Comparison of ENCODE assay signal across 8 mouse cellular contexts in the genomic region with DNA sequence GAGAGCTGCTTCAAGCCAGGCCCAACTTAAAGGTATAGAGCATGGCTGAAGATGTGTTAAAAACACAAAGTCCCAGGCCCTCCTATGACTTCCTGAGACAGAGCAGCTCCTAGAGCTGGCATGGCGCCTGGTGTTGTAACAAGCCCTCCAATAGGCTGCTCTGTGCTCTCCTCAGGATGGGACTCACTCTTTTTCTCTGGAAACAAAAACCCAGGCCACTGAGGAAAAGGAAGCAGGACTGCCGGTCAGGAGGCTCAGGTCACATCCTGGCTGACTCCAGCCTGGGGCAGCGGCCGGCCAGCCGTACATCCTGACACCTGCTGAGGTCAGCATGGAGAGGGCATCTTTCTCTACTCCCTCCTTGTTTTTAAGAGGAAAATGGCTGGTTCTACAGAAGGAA. TPM values are rescaled to one million over a fixed set of nuclear protein-coding genes. Genes with fewer than 3 reads are reported as not detected.
DNase-seq lines count a peak whose midpoint lies in the region; ATAC-seq lines count a peak whose summit lies in the region.

No protein-coding gene starts in this region.

- H3K27me3 ChIP-seq in limb, embryonic 13.5 days = no peaks in the 10 kb centered on the region
- H3K27me3 ChIP-seq in limb, embryonic 10.5 days (ENCODE audit: low read depth, poor library complexity, severe bottlenecking) = no peaks in the 10 kb centered on the region
- no peaks in the 10 kb centered on the region for H3K27me3 ChIP-seq in midbrain, embryonic 16.5 days (ENCODE audit: control insufficient read depth, insufficient read depth, low read depth, low read length)

- 0 out of 2 replicates have a peak, but pooled peaks cover 4% of the 10 kb centered on the region for H3K9me3 ChIP-seq in limb, embryonic 13.5 days
- H3K9me3 ChIP-seq in limb, embryonic 10.5 days (replicated peaks) = no peaks in the 10 kb centered on the region
- no peaks in the 10 kb centered on the region for H3K9me3 ChIP-seq in midbrain, embryonic 16.5 days (replicated peaks; ENCODE audit: control insufficient read depth, low read length, poor library complexity, severe bottlenecking)

- H3K27ac ChIP-seq in limb, embryonic 13.5 days = peak overlapping the region; percentile 55; the same call in 1 of the 2 replicates
- no peak overlapping the region for H3K27ac ChIP-seq in limb, embryonic 10.5 days
- no peak overlapping the region for H3K27ac ChIP-seq in midbrain, embryonic 16.5 days (ENCODE audit: low read length)

- H3K4me1 ChIP-seq in limb, embryonic 13.5 days = peaks cover 65% of the 10 kb centered on the region
- peaks cover 48% of the 10 kb centered on the region for H3K4me1 ChIP-seq in limb, embryonic 10.5 days
- H3K4me1 ChIP-seq in midbrain, embryonic 16.5 days (ENCODE audit: control insufficient read depth, insufficient read depth, low read length) = peaks cover 23% of the 10 kb centered on the region

- no peak overlapping the region for H3K9ac ChIP-seq in limb, embryonic 13.5 days
- no peak overlapping the region for H3K9ac ChIP-seq in midbrain, embryonic 16.5 days (ENCODE audit: low read depth, low read length)

- H3K4me2 ChIP-seq in limb, embryonic 13.5 days (replicated peaks) = no peak overlapping the region
- H3K4me2 ChIP-seq in midbrain, embryonic 16.5 days (ENCODE audit: low read length) = no peak overlapping the region

- 42% methylated on average over 5 of the region's 5 CpGs for WGBS in limb, embryonic 13.5 days
- WGBS in limb, embryonic 10.5 days = 66% methylated on average over 5 of the region's 5 CpGs
- 74% methylated on average over 5 of the region's 5 CpGs for WGBS in midbrain, embryonic 16.5 days

- no peak overlapping the region for H3K4me3 ChIP-seq in limb, embryonic 13.5 days
- no peak overlapping the region for H3K4me3 ChIP-seq in limb, embryonic 10.5 days
- no peak overlapping the region for H3K4me3 ChIP-seq in midbrain, embryonic 16.5 days (ENCODE audit: low read depth, low read length)

- no peak for DNase-seq in limb, embryonic 10.5 days (ENCODE audit: low spot score)
- DNase-seq in heart, adult 11 months = peak; percentile 98
- DNase-seq in kidney, adult 18-20 months = peak; percentile 33
- DNase-seq in lung, postnatal 36 days = peak; percentile 56
- no peak for DNase-seq in layer of hippocampus, postnatal 36 days

- H3K36me3 ChIP-seq in limb, embryonic 13.5 days = peaks cover 24% of the 10 kb centered on the region
- H3K36me3 ChIP-seq in limb, embryonic 10.5 days = peaks cover 43% of the 10 kb centered on the region
- no peaks in the 10 kb centered on the region for H3K36me3 ChIP-seq in midbrain, embryonic 16.5 days (ENCODE audit: control insufficient read depth, insufficient read depth, low read length)

- 0 out of 2 replicates have a peak, but pooled peaks have one; percentile 24 for ATAC-seq in limb, embryonic 13.5 days (ENCODE audit: low FRiP score, low read depth)
- ATAC-seq in midbrain, embryonic 16.5 days = no peak
- ATAC-seq in inflammation-experienced regulatory T-cells, adult 6 months = no peak

RNA-seq across cellular contexts. Expression of a gene that starts 36.3 kb away (rescaled TPM):
- 33.3 and 35.3 TPM in 2 replicates for polyA plus RNA-seq in limb, embryonic 13.5 days (2015; fragmentation: Nextera tagmentation; extraction: Ambion mirVana)
- 24.9 and 32.1 TPM in 2 replicates for polyA plus RNA-seq in limb, embryonic 10.5 days (2016; fragmentation: Nextera tagmentation; extraction: Ambion mirVana)
- 10 to 100 TPM; 14.3 to 16.1 TPM for total RNA-seq in layer of hippocampus, postnatal 36 days (2021)
- polyA plus RNA-seq in midbrain, embryonic 16.5 days (2015; fragmentation: Nextera tagmentation; extraction: Ambion mirVana) = 8.3 and 9.1 TPM in 2 replicates
- under 1 TPM in 2 of 3 experiments, not detected in 1; 0.04 to 0.72 TPM for polyA plus RNA-seq in inflammation-experienced regulatory T-cells, adult 6 months (2017; shearing (Covaris generic))

Comparison
In these comparisons a context has a peak if more than half of its experiments do, and no peak if none do; other contexts are left out.
1. DNase-seq: peak in heart, adult 11 months (single experiment), kidney, adult 18-20 months (single experiment) and lung, postnatal 36 days (single experiment); none in limb, embryonic 10.5 days (single experiment) and layer of hippocampus, postnatal 36 days (0 of 2).